Mouse (Mus musculus) brown adipose tissue, adult 24 weeks (tissue): Measurements from ENCODE around the gene 2810006K23Rik. TPM values are rescaled to one million over a fixed set of nuclear protein-coding genes. Genes with fewer than 3 reads are reported as not detected.
"Not testable (repeated sequence)": the region's sequence is repeated elsewhere in the genome, so short reads cannot be mapped to it uniquely, and the experiment has no call there.

Source experiments
- H3K27ac ChIP-seq: fragments of 200-500 bp; replicated peaks from 2 replicates; pipeline ENCODE4 v1.5.1; 2012; ENCODE audit warnings: low read depth, mild to moderate bottlenecking, low read length
- H3K4me1 ChIP-seq: fragments of 200-500 bp; 2 replicates; pipeline ENCODE4 v1.6.1; 2012; ENCODE audit warnings: low read length, mixed read lengths; ENCODE audit not compliant: control insufficient read depth, insufficient read depth, insufficient read length
- H3K4me3 ChIP-seq: fragments of 200-500 bp; 2 replicates; pipeline ENCODE4 v1.5.1; 2012; ENCODE audit warnings: low read depth, mild to moderate bottlenecking, low read length, moderate library complexity; ENCODE audit not compliant: insufficient read depth
- polyA plus RNA-seq: library from polyadenylated mRNA; stranded (reverse); fragments of >200 nt; gene quantifications from 2 replicates; pipeline ENCODE4 v1.2.4, GENCODE M21; 2012; ENCODE audit not compliant: missing spikeins, insufficient read depth, insufficient read length

The 2810006K23Rik gene
- 17.1 and 19.3 TPM in 2 replicates for polyA plus RNA-seq

DNA sequence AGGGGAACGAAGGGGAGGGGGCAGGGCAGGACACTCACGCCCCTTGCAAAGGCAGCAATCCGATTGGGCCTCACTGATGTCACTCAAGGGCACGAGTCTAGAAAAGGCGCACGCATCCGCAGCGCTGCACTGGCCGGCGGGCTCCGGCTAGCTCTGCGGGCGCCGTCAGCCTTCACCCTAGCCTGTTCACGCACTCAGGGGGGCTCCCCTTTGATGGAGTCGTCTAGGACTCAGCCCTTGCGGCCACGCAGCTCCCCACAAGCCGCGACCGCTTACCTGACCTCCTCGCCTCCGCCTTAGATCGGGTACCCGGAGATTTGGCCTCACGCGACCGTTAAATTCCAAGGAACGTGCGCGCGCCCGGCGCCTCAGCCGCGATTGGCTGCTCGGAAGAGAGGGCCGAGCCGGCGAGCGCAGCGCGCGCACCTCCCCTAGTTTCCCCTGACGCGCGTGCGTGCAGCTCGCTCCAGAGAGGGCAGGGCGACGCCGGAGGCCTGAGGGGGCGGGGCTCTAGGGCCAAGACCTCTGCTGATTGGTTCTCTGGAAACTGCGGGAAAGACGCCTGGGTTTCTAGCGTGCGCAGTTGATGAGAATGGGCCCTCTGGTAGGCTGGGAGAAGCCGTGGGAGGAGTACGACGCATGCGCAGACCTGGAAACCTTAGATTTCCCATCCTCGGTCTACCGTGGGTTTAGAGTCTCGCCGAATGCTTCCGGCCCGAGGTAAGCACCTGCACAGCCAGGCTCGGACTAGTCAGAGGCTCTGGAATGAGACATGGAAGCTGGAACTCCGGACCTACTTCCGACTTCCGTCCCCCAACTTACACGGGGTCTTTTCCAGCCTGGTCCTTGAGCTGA is at the start of gene 2810006K23Rik, which contains the start of gene Mphosph9:
Gene 2810006K23Rik, plus strand, starts transcription at position 580 of the 855 bp plus-strand sequence.
Gene Mphosph9, minus strand, starts transcription at position 463 of the 855 bp plus-strand sequence.
- H3K4me1 ChIP-seq: no peaks in the 10 kb centered on the region
- H3K27ac ChIP-seq: peak within 1 kb of the TSS; percentile 48
- peak within 1 kb of the TSS; percentile 69 for H3K4me3 ChIP-seq

DNA sequence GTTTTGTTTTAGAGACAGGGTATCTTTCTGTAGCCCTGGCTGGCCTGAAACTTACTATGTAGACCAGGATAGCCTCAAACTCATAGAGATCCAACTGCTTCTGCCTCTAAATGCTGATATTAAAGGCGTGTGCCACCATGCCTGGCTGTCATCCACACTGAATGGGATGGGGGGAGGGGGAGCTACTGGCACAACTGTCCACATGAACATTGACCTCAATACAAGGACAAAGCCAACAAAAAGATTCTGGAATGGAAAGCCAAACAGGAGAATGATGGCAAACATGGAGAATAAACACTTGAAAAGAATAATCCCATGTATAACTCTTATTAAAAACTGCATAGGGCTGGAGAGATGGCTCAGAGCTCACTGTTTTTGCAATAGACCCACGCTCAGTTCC is 45.0 kb upstream of the 2810006K23Rik start:
- H3K4me1 ChIP-seq: no peaks in the 10 kb centered on the region
- H3K27ac ChIP-seq: no peak overlapping the region
- H3K4me3 ChIP-seq: no peak overlapping the region

DNA sequence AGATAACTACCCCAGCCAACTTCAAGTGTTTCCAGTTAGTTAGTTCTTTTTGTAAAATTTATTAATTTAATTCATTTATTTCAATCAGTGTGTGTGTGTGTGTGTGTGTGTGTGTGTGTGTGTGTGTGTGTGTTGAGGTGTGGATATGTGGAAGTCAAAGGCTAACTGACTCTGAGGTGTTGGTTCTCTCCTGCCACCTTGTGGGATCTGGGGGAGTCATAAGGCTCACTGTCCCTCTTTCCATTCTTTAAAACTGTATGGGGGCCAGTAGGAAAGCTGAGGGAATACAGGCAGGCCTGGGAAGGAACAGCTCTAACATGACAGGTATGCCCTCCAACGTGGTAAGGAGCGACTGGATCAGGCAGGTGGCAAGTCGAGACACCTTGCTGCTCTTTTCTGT is 43.6 kb upstream of the 2810006K23Rik start:
- Histone ChIP-seq H3K27ac (no peak overlapping the region), H3K4me3 (no peak overlapping the region), H3K4me1 (no peaks in the 10 kb centered on the region)

DNA sequence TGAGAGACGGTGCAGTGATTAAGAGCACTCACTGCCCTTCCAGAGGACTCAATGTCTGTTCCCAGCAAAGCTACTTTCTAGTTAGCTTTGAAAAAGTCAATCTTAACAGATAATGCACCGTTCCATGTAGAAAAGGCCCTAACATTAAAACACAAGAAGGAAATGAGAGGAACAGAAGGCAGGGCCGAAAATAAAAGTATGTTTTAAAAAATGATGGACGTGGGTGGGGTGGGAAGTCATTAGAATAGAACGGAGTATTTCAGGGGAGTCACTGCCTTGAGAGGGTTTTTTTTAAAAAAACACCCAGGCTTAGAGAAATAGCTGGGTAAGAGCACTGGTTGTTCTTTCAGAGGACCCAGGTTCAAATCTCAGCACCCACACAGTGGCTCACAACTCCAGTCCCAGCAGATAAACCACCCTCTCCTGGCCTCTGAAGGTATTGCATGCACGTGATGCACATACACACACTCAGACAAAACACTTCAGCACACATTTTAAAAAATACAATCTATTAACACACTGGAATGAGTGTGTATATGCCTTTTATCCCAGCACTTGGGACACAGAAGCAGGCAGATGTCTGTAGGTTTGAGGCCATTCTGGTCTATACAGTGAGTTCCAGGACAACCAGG is 40.2 kb upstream of the 2810006K23Rik start:
- no peak overlapping the region for H3K27ac ChIP-seq
- no peaks in the 10 kb centered on the region for H3K4me1 ChIP-seq
- no peak overlapping the region for H3K4me3 ChIP-seq

DNA sequence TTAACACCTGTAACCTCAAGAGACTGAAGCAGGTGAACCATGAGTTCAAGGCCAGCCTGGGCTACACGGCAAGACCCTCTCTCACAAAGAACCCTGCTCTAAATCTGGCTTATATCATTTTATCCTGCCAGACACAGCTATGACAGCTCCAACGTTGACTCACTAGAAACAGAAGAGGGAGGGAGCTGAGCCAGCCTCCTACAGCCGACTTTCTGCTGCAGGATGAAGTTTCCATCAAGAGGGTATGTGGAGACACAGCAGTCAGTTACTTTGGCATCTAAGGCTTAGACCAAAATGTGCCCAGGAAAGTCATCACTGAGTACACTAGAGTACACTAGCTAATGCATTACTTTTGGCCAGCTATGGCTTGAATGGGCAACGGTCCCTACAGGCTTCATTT is 37.7 kb upstream of the 2810006K23Rik start:
- no peak overlapping the region for H3K27ac ChIP-seq
- H3K4me3 ChIP-seq: no peak overlapping the region
- no peaks in the 10 kb centered on the region for H3K4me1 ChIP-seq

DNA sequence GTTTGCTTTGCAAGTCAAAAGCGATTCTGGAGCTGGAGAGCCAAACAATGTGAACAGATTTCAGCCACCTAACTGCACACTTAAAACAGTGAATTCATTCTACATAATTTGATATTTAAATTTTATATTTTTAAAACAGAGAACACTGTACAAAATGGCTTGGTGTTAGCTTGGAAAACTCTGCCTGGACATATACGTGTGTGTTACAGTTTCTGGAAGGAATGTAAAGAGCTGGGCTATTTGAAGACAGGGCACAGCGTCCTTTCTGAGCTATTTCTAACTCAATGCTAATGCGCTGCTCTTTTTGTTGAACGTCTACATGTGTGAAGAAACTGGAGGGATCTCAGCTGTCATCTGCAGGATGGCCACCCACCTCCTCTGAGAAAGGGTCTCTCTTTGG is 33.9 kb upstream of the 2810006K23Rik start:
- no peak overlapping the region for H3K27ac ChIP-seq
- no peak overlapping the region for H3K4me3 ChIP-seq
- H3K4me1 ChIP-seq: no peaks in the 10 kb centered on the region

DNA sequence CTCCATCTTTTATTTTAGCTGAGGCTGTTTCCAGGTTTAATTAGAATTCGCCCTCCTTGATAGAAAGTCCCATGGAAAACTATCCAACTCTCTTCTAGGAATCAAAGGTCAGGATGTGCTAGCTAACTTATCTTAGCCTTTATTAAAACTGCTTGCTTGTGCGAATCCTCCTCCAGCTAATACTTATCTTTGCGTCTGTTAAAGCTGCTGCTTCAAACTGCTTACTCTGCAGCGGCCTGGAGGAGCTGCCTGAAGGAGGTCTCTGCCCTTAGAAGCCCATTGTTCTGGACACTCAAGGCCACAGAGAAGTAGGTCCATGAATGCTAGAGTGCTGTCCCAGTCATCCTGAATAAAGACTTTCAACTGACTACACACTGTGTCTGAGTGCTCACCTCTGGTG is 31.4 kb upstream of the 2810006K23Rik start:
- H3K4me3 ChIP-seq: no peak overlapping the region
- H3K27ac ChIP-seq: no peak overlapping the region

DNA sequence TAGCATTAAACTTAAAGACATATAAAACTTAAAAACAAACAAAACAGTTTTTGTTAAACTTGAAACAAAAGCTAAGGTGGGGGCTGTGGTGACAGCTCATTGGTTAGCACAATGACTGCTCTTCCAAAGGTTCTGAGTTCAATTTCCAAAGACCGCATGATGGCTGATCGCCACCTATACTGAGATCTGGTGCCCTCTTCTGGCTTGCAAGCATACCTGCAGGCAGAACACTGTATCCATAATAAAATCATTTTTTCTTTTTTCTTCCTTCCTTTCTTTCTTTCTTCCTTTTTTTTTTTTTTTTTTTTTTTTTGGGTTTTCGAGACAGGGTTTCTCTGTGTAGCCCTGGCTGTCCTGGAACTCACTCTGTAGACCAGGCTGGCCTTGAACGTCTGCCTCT is 28.6 kb upstream of the 2810006K23Rik start:
- H3K4me3 ChIP-seq, H3K4me1 ChIP-seq, H3K27ac ChIP-seq: not testable (repeated sequence)

More for the DNA sequence above, 31.4 kb upstream of the 2810006K23Rik start:
- no peaks in the 10 kb centered on the region for H3K4me1 ChIP-seq

DNA sequence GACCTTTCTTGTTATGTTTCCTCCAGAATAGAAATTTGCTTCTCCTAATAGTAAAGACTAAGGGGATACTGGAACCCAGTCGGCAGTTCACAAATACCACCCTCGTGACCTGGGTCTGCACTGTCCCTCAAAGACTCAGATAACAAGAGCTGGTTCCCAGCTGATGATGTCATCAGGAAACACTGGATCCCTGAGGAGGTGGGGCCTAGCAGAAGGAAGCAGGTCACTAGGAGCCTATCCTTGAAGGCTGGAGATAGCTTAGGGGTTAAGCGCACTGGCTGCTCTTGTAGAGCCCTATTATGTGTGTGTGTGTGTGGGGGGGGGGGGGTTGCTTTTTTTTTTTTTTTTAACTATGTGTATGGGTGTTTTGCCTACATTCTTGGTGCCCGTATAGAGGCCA is 27.8 kb upstream of the 2810006K23Rik start:
- Histone ChIP-seq H3K4me1 (no peaks in the 10 kb centered on the region), H3K4me3 (no peak overlapping the region), H3K27ac (no peak overlapping the region)

DNA sequence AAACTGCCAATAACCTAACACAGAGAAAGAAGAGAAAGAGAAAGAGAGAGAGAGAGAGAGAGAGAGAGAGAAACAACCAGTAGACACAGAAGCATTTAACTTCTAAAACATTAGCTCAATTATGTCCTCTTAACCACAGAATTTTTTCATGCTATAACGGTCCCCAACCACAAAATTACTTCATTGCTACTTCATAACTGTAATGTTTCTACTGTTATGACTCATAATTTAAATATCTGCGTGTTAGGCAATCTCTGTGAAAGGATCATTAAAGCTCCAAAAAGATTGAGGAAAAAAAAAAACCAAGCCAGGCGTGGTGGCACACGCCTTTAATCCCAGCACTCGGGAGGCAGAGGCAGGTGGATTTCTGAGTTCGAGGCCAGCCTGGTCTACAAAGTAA is 25.0 kb upstream of the 2810006K23Rik start:
- not testable (repeated sequence) for H3K27ac ChIP-seq, H3K4me3 ChIP-seq, H3K4me1 ChIP-seq

DNA sequence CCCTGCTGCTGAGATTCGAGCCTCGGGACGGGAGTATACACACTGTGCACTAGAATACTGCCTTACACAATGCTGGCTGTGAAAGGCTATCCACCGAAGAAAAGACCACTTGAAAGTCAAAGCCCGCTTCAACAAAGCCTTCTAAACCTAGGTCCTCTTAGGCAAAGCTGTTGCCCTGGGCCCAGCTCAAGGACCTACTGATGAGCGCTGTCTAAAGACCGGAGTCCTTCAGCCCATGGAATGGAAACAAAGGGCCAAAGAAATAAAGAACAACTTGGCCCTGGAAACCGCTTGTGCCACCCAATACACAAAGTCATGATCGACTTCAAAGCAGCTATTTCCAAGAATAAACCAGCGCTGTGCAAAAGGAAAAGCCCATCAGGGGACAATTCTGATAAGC is 18.7 kb upstream of the 2810006K23Rik start:
- Histone ChIP-seq H3K27ac (no peak overlapping the region), H3K4me3 (no peak overlapping the region), H3K4me1 (no peaks in the 10 kb centered on the region)

DNA sequence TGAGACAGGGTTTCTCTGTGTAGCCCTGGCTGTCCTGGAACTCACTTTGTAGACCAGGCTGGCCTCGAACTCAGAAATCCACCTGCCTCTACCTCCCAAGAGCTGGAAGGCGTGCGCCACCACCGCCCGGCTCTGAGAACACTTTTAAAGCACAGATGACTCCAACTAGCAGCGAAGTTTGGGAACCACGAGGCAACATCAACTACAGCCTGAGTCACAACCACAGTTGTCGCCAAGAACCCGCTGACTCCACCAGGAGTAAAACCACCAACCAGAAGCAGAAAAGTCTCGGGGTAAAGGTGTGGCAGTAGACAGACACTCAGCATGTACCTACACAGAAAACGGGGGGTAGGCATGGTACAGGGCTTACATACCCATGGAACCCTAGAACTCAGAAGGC is 17.8 kb upstream of the 2810006K23Rik start:
- no peak overlapping the region for H3K27ac ChIP-seq
- H3K4me3 ChIP-seq: no peak overlapping the region
- H3K4me1 ChIP-seq: no peaks in the 10 kb centered on the region

DNA sequence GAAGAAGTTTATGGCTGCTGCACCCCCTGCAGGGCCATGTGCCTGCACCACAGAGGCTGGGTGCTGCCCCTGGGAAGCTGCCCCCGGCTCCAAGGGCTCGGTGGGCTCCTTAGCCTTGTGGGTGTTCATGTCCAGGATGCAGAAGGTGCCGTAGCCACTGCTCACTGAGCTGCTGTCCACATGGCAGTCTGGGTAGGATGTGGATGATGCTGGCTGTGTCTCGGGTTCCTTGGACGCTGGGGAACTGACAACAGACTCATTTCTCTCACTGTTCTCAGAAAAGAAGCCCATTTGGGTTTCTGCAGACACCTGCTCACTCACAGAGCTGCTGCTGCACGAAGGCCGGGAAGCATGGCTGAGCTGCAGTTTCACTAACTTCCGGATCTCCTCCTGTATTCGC is 12.4 kb upstream of the 2810006K23Rik start:
- H3K4me1 ChIP-seq: no peaks in the 10 kb centered on the region

DNA sequence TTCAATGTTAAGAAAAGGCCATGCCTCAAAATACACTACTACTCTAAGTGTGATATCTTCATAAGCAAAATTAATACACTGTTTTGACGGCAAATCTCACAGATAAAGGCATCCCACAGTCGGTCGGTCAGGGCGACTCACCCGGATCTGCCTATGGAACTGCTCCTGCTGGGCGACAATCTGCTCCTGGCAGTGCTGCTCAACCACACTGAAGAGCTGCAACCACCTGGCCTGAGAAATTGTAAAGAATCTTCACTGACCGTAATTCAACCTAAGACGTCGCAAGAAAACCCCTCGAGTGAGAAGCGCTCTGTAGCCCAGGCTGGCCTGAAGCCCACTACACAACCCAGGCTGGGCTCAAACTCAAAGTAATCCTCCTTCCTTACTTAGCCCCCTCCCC is 11.9 kb upstream of the 2810006K23Rik start:
- H3K27ac ChIP-seq: no peak overlapping the region
- no peaks in the 10 kb centered on the region for H3K4me1 ChIP-seq
- no peak overlapping the region for H3K4me3 ChIP-seq

More for the DNA sequence above, 12.4 kb upstream of the 2810006K23Rik start:
- Histone ChIP-seq H3K4me3 (no peak overlapping the region), H3K27ac (no peak overlapping the region)

DNA sequence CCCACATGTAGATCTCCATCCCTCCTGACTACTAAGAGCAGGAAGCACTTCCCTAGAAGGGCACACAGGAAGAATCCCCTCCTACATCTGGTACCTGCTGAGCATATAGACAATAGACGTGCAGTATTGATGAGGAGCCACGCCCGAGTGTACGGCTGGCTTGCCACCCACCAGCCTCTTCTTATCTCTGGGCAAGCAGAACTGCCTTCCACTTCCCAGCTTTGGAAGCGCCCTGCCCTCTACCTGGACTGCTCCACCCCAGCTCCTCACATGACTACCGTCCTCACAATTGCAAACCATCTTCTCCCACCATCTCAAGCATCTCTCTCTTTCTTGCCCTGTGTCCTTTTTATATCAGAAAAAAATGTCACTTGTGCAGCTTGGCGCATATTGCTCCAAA is 10.2 kb upstream of the 2810006K23Rik start:
- Histone ChIP-seq H3K27ac (no peak overlapping the region), H3K4me1 (no peaks in the 10 kb centered on the region), H3K4me3 (no peak overlapping the region)

DNA sequence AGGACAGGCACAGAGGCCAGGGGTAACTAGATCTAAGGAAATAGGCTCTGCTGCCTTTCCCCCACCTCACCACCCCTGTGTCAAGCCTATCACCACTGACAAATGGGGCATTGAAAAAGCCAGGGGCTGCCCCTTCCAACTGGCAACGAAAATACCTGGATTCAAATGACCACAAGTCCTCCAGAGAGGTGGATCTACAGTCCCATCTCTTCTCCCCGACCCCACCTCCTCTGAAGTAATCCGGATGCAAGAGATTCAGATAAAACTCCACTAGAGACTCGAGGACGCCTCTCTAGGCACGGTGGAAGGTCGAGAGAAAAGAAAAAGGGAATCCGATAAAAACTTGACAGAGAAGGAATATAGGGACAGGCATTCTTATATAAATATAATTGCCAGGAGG is 1.1 kb upstream of the 2810006K23Rik start:
- Histone ChIP-seq H3K27ac (no peak overlapping the region), H3K4me3 (peak overlapping the region; percentile 67), H3K4me1 (no peaks in the 10 kb centered on the region)
